Mouse (Mus musculus) spleen, adult 18-20 months (tissue): ENCODE measurements around the gene Tnni3k.

Experiments
- DNase-seq, 2 experiments: peaks; one replicate each; pipeline ENCODE4 v3.0.0; 2022; ENCODE audit warnings: mixed read lengths in 2 of 2

The Tnni3k gene

DNA sequence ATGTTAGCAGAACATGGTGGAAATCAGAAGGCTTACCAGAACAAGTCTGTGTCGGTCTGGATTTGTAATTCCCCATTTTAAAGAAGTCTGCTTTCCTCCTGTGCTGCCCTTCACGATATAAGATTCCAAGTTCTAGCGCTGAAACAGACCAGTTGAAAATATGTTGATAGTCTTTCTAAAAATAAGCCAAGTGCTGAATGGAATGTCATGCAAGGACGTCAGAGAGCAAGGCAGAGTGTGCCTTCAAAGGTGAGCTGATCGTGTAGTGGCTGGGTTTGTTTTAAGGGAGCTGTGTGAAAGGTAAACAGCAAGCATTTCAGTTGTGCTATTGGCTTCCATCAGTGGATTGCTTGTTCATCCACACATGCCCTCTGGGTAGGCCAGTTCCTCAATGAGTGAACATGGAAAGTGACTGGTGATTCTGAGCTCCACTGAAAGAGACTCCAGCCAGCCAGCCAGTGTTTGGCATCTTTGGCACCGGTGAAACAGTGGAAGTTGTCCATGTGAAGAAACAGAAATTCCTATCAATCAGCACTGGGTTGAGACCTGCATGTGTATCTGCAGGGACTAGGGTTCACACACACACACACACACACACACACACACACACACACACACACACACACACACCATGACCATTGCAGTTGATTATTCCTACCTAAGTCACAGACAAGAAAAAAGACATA, at the start of gene Tnni3k:
TSS of gene Tnni3k (minus strand) at position 177 of the 686 bp plus-strand sequence.
- no peak for DNase-seq

GRCm38 (mm10) chr3:155099266-155099665, 44.1 kb upstream of the Tnni3k start:
- no peak for DNase-seq

DNA sequence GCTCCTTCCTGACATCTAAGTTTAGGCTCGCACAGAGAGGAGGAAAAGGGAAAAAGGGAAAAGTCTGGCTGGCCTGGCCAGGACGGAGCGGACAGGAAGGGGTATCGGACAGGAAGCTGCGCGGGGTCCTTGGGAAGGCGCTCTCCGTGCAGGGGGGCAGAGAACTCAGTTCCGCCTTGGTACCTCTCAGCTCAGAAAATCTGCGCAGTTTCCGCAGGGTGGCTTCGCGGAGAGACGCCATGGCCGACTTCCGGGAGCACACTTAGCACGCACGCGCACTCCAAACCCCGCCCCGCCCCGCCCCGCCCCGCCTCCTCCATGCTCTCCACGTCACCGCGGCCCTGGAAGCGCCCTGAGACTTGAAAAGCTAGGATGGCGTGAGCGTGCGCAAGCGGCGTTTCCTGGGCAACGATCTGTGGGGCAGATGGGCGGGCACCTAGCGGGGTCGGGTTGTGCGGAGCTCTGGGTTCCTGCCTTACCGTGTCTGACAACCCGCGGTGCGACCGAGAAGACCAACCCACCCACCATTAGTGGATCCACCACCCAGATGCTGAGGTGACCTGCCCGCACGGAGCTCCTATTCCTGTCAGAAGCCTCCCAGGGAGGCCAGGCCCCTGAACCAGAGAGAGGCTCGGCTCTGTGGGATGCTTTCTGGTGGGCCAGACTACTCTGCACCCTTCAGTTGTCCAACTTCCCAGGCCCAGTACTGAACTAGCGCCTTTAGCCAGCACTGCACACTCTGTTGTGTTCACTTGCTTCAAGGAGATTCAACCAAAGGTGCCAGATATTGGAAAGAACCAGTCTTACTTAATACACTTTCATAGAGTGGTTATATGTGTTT, 38.1 kb upstream of the Tnni3k start, which contains the start of the genes Fpgt and Lrriq3:
TSS of gene Fpgt (minus strand) at position 288 of the 841 bp plus-strand sequence.
TSS of gene Lrriq3 (plus strand) at position 319 of the 841 bp plus-strand sequence.
- peak; percentile 68 to 69 for DNase-seq

DNA sequence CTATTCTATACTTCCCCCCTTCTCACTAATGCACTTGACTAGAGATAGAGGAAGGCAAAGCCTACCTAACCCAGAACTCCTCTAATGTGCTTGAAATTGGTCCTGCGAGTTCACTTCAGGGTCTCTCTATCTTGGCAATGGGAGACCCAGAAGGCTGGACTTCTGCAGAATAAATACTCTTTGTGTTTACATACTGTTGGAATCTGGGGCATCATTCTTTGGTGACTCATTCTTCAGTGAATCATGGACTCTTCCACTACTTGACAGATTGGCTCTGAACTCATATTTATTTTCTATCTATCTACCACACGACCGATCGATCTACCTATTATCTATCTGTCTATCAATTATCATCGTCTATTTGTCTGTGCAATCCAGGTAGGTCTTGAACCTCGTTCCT, 36.9 kb upstream of the Tnni3k start:
- DNase-seq: no peak

GRCm38 (mm10) chr3:155077908-155078307, 22.7 kb upstream of the Tnni3k start:
- DNase-seq: no peak

GRCm38 (mm10) chr3:155059449-155059822, 4.2 kb upstream of the Tnni3k start:
- DNase-seq: no peak

DNA sequence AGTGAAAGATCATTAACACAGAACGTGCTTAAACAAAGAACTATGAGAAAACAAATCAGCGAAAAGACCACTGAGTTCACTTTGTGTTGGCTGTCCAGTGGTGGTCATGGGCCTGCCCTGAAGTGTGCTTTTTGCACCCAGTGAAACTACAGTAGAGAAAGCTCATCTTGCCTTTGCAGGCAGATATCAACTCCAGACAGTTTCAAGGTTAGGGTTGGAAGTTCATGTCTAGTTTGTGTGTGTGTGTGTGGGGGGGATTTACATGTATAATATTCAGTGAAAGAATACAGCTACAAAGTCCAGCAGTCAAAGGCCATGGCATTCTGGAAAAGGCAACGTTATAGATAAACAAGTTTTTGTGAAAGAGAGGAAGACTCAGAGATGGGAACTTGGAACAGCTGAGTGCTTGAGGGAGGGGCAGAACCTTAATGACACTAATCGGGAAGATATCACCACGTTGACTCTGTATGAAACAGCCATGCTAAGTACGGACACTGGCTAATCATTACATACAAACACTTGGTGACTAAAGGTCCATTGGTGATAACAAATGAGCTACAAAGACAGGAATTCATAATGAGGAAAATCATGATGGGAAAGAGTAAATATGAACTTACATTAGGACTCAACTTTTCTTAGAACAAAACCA, 3.7 kb upstream of the Tnni3k start:
- no peak for DNase-seq

DNA sequence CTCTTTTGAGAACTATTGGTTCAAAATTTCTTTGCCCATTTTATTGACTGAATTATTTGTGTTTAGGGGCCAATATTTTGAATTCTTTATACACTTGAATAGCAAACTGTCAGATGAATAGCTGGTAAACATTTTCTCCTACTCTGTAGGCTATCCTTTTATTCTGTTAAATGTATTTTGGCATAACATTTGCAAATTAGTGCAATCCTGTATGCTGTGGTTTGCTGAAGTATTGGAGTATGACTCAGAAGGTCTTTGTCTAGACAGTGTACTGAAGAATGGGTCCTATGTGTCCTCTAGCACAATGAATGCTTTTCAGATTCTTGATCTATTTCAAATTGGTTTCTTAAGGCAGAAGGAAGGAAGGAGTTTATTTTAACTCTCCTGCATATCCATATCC, 2.4 kb upstream of the Tnni3k start:
- no peak for DNase-seq

GRCm38 (mm10) chr3:155056606-155057005, 1.4 kb upstream of the Tnni3k start:
- no peak for DNase-seq

DNA sequence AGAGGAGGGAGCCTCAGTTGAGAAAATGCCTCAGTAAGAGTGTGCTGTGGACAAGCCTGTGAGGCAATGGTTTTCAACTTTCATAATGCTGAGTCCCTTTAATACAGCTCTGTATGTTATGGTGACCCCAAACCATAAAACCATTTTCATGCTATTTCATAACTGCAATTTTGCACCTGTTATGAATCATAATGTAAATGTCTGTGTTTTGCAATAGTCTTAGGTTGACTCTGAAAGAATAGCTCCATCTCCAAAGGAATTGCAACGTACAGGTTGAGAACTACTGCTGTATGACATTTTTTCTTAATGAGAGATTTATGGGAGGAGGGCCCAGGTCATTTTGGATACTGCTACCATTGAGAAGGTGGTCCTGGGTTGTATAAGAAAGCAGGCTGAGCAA, 2.0 kb downstream of the Tnni3k start:
- DNase-seq: no peak

DNA sequence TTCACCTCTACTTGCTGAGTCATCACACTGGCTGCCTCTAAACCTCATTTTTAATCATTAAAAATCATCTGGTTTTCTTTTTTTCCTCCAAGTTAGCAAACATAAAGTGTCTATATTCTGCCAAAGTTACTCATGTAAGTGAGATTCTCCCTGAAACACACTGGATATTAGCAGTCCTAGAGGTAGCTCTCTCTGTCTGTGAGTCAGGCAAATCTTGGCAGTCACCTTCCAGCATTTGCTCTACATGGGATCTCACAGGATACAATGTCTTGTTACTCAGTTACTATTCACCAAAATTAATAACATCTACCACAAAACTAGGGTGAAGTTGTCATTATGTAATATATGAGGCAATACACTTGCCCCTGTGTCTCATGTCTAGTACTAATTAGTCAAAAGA, 3.2 kb downstream of the Tnni3k start:
- no peak for DNase-seq

DNA sequence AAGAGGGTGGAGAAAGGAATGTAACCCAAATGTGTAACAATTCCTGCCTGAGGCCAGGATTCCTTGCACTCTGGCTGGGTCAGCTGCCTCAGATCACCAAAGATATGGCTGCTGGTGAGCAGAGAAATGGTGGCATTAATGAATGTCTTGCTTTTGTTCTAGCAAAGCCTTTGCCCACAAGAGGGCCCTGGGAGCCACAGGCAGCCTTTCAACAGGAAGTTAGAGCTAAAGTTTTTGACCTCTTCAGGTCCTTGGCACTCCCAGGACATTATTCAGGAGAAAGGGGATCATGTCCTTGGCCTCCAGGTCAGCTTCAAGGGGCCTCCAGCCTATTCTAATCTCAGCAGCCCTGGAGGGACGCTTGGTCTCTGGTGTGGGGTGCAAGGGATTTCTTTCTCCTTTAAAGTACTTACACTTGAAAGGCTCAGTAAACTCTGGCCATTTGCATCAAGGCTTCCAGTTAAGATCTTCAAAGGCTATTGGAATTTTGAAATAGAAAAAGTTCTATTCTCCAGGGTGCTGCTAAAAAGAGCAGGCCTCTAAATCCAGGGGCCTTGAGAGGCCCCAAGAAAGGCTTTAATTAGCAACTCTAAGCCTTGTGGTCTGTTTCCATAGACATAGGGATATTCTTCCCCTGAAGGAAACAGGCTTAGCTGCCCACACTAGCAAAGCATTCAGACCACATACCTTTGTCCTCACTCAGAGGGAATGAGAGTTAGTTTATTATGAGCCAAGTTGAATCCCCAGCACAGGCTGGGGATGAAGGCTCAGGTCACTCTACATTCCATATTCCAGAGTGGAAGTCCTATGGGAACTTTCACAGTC, 16.0 kb downstream of the Tnni3k start:
- no peak for DNase-seq

DNA sequence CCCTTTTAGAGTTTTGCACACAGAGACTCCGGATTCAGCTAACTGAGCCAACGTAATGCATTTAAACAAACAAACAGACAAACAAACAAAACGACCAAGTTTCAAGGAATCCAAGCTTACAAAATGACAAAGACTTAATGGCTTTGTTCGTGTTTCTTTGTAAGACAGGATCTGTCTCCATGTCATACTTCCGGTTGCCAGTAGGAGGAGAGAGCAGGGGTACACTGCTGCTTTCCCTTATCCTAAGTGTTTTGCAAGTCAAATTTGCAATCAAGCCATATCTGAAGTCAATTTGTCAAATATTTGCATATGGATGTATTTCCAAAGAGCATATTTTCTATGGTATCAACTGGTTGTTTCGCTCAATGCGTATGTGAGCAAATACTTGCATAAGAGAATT, 20.9 kb downstream of the Tnni3k start:
- DNase-seq: no peak

- no peak for DNase-seq
These were observed 25.0 kb downstream of the Tnni3k start for GRCm38 (mm10) chr3:155030200-155030599.

DNA sequence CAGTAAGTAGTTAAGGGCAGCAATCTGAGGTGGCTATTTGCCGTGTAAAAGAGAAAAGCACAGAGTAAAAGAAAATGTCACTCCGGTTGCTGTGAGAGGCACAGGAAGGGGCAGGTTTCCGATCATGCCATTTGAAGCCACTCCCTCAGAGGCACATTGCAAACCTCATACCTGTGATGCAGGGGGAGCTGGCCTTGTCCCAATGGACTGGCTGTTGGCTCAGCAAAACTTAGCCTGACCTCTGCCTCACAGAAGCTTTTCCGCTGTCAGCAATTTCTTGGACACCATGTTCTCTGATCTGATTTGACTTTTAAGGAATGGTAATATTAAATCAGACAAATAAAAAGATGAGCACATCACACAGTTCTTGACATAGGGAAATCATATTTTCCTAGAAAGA, 52.4 kb downstream of the Tnni3k start:
- no peak for DNase-seq

GRCm38 (mm10) chr3:155001056-155001455, 54.2 kb downstream of the Tnni3k start:
- no peak for DNase-seq

DNA sequence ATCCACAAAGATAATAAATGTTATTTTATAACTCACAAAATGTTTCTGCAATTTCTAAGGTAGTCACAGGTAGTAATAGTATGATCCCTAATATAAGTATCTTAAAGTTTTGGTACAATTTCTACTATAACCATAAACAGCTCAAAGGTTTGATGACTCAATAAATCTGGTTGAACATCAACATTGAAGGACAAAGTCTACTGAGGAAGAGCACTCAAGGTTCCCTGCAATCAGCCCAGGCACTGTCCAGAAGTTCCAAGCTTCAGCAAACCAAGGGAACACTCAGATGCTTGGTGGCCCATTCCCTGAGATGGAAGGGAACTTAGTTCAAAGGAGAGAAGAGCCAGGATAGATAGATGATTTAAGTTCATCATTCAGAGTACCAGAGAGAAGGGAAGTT, 62.5 kb downstream of the Tnni3k start:
- DNase-seq: no peak

- no peak for DNase-seq
These were observed 76.1 kb downstream of the Tnni3k start for GRCm38 (mm10) chr3:154979101-154979500.

- no peak for DNase-seq
These were observed 83.6 kb downstream of the Tnni3k start for GRCm38 (mm10) chr3:154971626-154972025.

DNA sequence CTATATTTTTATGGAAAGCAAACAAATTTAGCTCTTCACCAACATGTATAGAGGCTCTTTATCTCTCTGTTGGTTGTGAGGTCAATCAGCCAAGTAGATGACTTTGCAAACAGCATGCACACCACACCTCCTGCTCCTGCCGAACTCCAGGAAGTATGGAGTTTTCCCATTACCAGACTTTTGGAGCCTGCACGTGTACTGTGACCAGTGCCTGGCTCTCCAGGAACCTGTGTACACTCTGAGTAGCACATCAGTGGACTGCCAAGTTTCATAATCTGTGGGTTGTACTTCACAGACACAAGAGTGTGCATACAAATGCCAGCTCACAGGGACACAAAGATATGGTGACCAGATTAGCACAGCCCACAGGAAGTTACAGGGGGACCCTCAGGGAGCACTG, 84.2 kb downstream of the Tnni3k start:
- no peak for DNase-seq

GRCm38 (mm10) chr3:154961284-154961683, 93.9 kb downstream of the Tnni3k start:
- DNase-seq: no peak

DNA sequence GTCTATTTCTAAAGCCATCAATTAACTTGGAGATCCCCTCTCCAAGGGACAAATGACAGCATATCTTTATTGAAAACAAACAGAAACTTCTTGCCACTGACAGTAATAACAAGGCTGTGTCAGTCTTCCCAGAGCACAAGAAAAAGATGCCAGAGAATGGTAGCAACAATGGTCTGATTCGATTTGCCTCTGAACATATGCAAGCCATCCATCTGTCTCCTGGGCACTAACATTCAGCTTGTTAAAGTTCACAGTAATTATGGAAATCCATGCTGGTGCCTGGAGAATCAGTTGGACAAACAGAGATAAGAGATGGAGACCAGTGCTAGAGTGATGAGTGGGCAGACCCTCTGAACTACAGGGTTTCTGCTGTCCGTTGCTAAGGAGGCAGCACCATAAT, 102.1 kb downstream of the Tnni3k start:
- no peak for DNase-seq

GRCm38 (mm10) chr3:154949551-154949950, 105.7 kb downstream of the Tnni3k start:
- no peak for DNase-seq
